Mouse (Mus musculus) bone marrow, adult 2 months (tissue): ENCODE measurements around the gene Ssc5d.

Experiments
- CTCF ChIP-seq: fragments of 200-500 bp; IDR thresholded peaks from 2 replicates; pipeline ENCODE4 v1.5.1; 2011; ENCODE audit warnings: low read length, control low read depth; ENCODE audit not compliant: control insufficient read depth, insufficient read depth
- POLR2A ChIP-seq: fragments of 200-500 bp; IDR thresholded peaks from 2 replicates; pipeline ENCODE4 v1.6.1; 2011; ENCODE audit warnings: low read depth, mild to moderate bottlenecking, control low read depth, low read length, borderline replicate concordance; ENCODE audit not compliant: control insufficient read depth

DNA sequence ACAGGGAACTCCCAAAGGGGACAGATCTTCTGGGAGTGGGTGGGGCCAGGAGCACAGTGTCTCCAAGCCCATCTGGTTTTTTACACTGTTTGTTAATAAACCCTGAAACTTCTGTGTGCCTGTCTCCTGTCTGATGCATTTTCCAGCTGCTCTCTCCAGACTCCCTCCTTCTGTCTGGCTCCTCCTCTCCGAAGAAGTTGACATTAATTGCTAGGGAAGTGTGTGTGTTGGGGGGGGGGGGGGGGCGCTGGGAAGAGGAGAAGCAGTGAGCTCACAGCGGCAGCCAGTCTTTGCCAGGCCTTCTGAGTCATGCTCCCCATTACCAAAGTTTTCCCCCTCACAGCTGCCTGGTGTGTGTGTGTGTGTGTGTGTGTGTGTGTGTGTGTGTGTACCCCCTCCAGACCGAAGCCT, 689 bp upstream of the Ssc5d start:
- no peak for TF ChIP-seq POLR2A
- TF ChIP-seq CTCF: no peak
